Mouse (Mus musculus) liver, embryonic 16.5 days (tissue): ENCODE results near the gene Lingo2. TPM values are rescaled to one million over a fixed set of nuclear protein-coding genes. Genes with fewer than 3 reads are reported as not detected.
A peak's percentile ranks its signal among the peaks of the same experiment; 100 is the strongest.

Experiments used
- ATAC-seq: fragments of 200-750 bp; cut with Nextera tagmentation; 2 replicates; pipeline ENCODE4 v1.8.0; 2017; ENCODE audit warnings: low read depth, mild to moderate bottlenecking, moderate number of reproducible peaks, moderate library complexity
- H3K27ac ChIP-seq: fragments of 300-500 bp; sonication (generic); 2 replicates; pipeline ENCODE4 v1.5.1; 2014; ENCODE audit warnings: mild to moderate bottlenecking, low read length
- H3K27me3 ChIP-seq: fragments of 300-500 bp; sonication (generic); 2 replicates; pipeline ENCODE4 v1.6.1; 2014; ENCODE audit warnings: low read depth, low read length, mixed read lengths; ENCODE audit not compliant: control insufficient read depth, insufficient read depth
- H3K36me3 ChIP-seq: fragments of 300-500 bp; sonication (generic); 2 replicates; pipeline ENCODE4 v1.6.1; 2014; ENCODE audit warnings: mild to moderate bottlenecking; ENCODE audit not compliant: control insufficient read depth, insufficient read depth
- H3K4me1 ChIP-seq: fragments of 300-500 bp; sonication (generic); 2 replicates; pipeline ENCODE4 v1.6.1; 2014; ENCODE audit warnings: low read depth, low read length, mixed read lengths; ENCODE audit not compliant: control insufficient read depth
- H3K4me2 ChIP-seq: fragments of 300-500 bp; sonication (generic); 2 replicates; pipeline ENCODE4 v1.6.1; 2014; ENCODE audit warnings: low read depth, low read length, mixed read lengths
- H3K4me3 ChIP-seq: fragments of 300-500 bp; sonication (generic); 2 replicates; pipeline ENCODE4 v1.5.1; 2014; ENCODE audit warnings: low read depth, mild to moderate bottlenecking, low read length
- H3K9ac ChIP-seq: fragments of 300-500 bp; sonication (generic); 2 replicates; pipeline ENCODE4 v1.6.1; 2014; ENCODE audit warnings: low read depth, low read length
- H3K9me3 ChIP-seq: fragments of 300-500 bp; sonication (generic); replicated peaks from 2 replicates; pipeline ENCODE4 v1.6.1; 2016; ENCODE audit warnings: low read length; ENCODE audit not compliant: control insufficient read depth
- WGBS: fragments of 180-500 bp; shearing (Covaris S2); extraction: QIAGEN DNeasy Blood & Tissue Kit; methylation state at CpG from one replicate; pipeline ENCODE4 v1.1.7; 2014; ENCODE audit not compliant: insufficient replicate concordance; 5-methylcytosine and 5-hydroxymethylcytosine counted together
- polyA plus RNA-seq: library from polyadenylated mRNA; unstranded; fragments of >200 nt; fragmentation: Nextera tagmentation; extraction: Ambion mirVana; gene quantifications from 2 replicates; pipeline ENCODE4 v1.2.1, GENCODE M21; 2015

Gene Lingo2
- polyA plus RNA-seq, 1 experiment from 2014 or later: not detected

DNA sequence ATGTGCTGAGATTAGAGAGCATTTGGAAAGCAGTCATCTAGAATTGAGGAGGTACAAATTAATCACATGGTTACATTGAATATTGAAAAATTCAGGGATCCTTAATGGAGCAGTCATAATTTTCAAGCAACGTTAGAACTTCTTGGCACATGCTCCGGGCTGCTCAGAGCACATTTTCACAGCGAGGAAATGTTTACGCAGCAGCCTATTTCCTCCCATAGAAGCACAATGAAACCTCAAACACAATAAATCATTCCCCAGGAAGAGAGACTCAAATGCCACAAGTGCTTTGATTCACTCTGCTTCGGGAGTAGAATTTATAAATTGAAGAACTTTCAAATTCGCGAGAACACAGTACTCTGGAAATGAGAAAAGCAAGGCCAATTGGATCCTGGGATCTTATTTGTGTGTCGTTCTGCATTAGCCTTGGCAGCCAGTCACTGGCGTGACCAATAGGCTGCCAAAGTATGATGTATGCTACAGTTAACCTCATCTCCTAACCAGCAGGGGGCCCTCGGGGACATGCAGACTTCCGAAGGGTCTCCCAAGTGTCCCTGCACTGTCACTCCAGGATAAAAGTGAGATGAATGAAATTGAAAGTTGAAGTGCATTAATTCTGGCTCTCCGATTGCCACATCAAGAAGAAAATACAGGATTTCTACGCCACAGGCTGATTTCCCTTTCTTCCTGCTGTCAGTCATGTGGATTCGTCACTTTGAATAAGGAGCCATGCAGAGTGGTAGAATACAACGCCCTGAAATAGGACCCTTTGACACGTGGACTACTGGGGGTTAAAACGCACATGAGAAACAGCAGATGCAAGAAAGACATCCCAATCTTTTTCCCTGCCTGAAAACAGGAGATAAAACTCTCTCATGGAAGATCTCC is 662.5 kb downstream of the Lingo2 start:
- H3K9me3 ChIP-seq: no peaks in the 10 kb centered on the region
- no peaks in the 10 kb centered on the region for H3K36me3 ChIP-seq
- H3K4me2 ChIP-seq: peak overlapping the region; percentile 41
- H3K4me3 ChIP-seq: peak overlapping the region; percentile 8; the same call in 1 of the 2 replicates
- WGBS: 14% methylated on average over 17 of the region's 17 CpGs
- H3K27ac ChIP-seq: no peak overlapping the region
- H3K27me3 ChIP-seq: no peaks in the 10 kb centered on the region
- no peaks in the 10 kb centered on the region for H3K4me1 ChIP-seq
- peak; percentile 41; the same call in 1 of the 2 replicates for ATAC-seq
- H3K9ac ChIP-seq: no peak overlapping the region

DNA sequence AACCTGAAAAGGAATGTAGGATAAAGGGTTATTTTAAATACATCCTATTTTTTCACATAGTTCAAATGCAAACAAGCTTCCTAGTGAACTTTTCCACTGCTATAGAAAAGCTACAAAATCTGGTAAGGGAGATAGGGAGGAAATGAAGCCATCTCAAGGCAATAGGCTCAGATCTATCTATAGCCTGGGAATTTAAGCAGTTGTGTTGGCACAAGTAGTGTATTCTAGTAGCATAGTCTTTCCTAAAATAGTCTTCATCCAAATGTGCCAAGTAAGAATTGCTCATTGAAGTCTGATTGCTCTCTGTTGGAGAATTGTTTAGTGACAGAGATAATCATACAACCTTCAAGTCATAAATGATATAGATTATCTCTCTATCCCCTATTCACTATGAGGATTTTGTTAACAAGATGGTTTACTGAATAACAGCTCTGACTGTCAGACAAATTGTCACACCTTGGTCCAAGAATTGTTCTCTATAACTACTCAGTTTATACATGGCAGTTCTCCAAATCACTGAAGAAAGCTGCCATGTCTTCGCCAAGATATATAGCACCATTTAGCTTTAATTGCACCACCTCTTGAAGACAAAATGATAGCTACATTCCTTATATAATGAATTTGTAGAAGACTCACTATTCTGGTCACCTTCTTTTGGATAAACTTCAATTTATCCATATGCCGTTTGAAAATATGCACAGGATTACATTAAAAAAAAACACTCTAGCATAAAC is 688.9 kb downstream of the Lingo2 start:
- ATAC-seq: no peak
- no peak overlapping the region for H3K9ac ChIP-seq
- no peaks in the 10 kb centered on the region for H3K27me3 ChIP-seq
- H3K4me2 ChIP-seq: no peak overlapping the region
- no peak overlapping the region for H3K27ac ChIP-seq
- no peak overlapping the region for H3K4me3 ChIP-seq
- WGBS: 61% methylated on average over 2 of the region's 2 CpGs
- H3K4me1 ChIP-seq: no peaks in the 10 kb centered on the region
- no peaks in the 10 kb centered on the region for H3K36me3 ChIP-seq
- no peaks in the 10 kb centered on the region for H3K9me3 ChIP-seq

DNA sequence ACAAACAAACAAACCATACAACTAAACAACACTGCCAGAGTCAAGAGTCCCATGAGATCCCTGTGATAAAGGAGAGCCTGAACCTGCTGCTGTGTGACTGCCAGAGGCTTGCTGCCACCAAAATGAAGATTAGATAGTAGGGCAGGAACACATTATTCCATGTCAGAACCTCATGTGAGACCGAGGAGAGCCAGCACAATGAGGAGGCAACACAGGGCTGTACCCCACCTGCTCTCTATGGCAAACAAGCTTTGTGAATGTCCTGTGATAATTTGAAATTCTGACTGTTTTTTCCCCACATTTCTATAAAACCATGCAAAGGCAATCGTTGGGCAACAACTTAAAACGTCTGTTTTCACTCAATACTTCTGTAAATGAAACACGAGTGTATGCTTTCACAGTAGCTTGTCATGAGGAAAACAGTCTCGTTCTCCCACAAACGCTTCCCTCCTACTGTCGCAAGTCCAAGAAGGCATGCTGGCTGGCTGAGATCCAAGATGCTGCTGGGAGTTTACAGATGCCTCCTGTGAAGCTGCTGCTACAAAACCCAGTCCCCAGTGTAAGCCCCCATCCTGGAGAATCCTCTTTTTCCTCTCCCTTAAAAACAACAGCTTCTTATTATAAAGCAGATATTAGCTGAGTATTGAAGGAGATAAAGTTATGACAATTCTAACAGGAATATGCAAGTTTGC is 765.2 kb downstream of the Lingo2 start:
- Histone ChIP-seq H3K4me1 (no peaks in the 10 kb centered on the region), H3K9me3 (no peaks in the 10 kb centered on the region), H3K9ac (no peak overlapping the region), H3K27ac (no peak overlapping the region), H3K27me3 (no peaks in the 10 kb centered on the region), H3K4me2 (no peak overlapping the region), H3K36me3 (no peaks in the 10 kb centered on the region), H3K4me3 (no peak overlapping the region)
- WGBS: 51% methylated on average over 7 of the region's 7 CpGs
- no peak for ATAC-seq

DNA sequence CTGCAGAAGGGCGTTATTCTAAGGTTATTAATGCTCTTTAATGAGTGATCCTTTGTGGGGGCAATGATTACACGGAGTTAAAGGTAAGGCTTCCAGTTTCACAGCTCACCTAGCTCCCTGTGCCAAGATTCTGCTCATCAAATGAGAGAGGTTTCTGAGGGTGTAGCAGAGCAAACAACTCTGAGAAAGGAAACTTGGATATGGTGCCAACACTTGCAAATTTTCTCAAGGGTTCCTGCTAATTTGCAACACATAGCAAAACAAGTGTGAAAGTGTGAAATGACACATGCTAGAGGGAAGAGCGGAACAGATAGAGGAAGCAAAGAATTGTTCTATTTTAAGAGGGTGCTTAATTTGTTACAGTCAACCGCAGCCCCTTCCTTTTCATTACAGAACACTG is 767.9 kb downstream of the Lingo2 start:
- H3K9ac ChIP-seq: no peak overlapping the region
- no peak for ATAC-seq
- H3K36me3 ChIP-seq: no peaks in the 10 kb centered on the region
- no peak overlapping the region for H3K4me2 ChIP-seq
- H3K27me3 ChIP-seq: no peaks in the 10 kb centered on the region
- no peak overlapping the region for H3K27ac ChIP-seq
- 38% methylated on average over 4 of the region's 4 CpGs for WGBS
- H3K9me3 ChIP-seq: no peaks in the 10 kb centered on the region
- no peaks in the 10 kb centered on the region for H3K4me1 ChIP-seq
- no peak overlapping the region for H3K4me3 ChIP-seq

DNA sequence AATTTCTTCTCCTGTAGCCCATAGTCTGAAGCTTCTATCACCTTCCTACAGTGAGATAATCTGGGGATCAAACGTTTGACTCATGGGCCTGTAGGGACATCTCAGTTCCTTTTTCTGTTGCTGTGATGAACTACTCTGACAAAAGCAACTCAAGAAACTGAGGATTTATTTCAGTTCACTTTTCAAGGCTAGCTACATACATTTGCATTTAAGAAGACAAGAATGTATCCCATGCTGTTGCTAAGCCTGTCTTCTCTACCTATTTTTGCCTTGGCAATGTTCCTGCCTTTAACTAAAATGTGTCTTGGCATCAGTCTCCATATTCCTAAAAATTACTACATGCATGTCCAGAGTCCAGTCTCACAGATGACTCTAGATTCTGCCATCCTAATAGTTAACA is 781.4 kb downstream of the Lingo2 start:
- no peak overlapping the region for H3K9ac ChIP-seq
- H3K4me1 ChIP-seq: no peaks in the 10 kb centered on the region
- H3K36me3 ChIP-seq: no peaks in the 10 kb centered on the region
- WGBS: 26% methylated on average over 1 of the region's 1 CpGs
- no peak for ATAC-seq
- H3K9me3 ChIP-seq: no peaks in the 10 kb centered on the region
- no peak overlapping the region for H3K27ac ChIP-seq
- no peaks in the 10 kb centered on the region for H3K27me3 ChIP-seq
- no peak overlapping the region for H3K4me3 ChIP-seq
- no peak overlapping the region for H3K4me2 ChIP-seq

DNA sequence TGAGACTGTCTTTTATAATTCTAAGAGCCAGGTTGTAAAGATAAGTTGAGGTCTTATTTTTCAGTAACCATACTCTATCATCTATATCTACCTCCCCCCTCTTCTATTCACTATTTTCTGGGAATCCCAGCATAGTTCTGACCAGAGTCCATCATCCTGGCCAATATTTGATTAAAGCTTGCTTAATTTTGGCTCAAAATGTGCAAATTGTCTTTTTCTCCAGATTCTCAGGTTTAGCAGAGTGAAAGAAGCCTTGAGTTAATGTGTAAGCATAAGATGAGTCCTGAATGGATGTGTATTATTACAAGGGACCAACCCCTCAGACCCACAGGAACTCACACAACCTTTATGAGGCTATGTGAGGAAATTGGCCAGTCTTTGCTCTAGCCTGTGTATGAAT is 820.2 kb downstream of the Lingo2 start:
- Histone ChIP-seq H3K4me1 (no peaks in the 10 kb centered on the region), H3K4me3 (no peak overlapping the region), H3K27me3 (no peaks in the 10 kb centered on the region), H3K9me3 (no peaks in the 10 kb centered on the region), H3K36me3 (no peaks in the 10 kb centered on the region), H3K4me2 (no peak overlapping the region), H3K27ac (no peak overlapping the region), H3K9ac (no peak overlapping the region)
- no peak for ATAC-seq

DNA sequence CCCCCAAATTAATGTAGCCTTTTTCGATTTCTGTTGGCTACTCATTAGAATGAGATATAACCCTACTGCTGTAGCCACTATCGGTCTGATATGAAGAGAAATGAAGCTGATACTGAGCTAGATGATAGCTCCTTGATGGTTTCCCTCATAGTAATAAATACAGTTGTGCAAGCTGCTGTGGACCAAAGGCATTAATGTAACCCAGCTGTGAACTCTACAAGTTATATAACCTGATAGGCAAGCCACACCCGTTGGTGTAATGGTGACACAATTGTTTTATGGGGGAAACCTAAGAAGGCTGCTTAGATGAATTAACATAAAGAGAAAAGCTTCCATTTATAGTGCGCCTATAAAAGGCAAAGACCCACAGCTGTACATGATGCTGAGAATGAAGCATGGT is 856.1 kb downstream of the Lingo2 start:
- Histone ChIP-seq H3K4me1 (no peaks in the 10 kb centered on the region), H3K4me2 (no peak overlapping the region), H3K9me3 (no peaks in the 10 kb centered on the region), H3K27me3 (no peaks in the 10 kb centered on the region), H3K4me3 (no peak overlapping the region), H3K9ac (no peak overlapping the region), H3K36me3 (no peaks in the 10 kb centered on the region), H3K27ac (no peak overlapping the region)
- WGBS: 40% methylated on average over 4 of the region's 4 CpGs
- no peak for ATAC-seq

DNA sequence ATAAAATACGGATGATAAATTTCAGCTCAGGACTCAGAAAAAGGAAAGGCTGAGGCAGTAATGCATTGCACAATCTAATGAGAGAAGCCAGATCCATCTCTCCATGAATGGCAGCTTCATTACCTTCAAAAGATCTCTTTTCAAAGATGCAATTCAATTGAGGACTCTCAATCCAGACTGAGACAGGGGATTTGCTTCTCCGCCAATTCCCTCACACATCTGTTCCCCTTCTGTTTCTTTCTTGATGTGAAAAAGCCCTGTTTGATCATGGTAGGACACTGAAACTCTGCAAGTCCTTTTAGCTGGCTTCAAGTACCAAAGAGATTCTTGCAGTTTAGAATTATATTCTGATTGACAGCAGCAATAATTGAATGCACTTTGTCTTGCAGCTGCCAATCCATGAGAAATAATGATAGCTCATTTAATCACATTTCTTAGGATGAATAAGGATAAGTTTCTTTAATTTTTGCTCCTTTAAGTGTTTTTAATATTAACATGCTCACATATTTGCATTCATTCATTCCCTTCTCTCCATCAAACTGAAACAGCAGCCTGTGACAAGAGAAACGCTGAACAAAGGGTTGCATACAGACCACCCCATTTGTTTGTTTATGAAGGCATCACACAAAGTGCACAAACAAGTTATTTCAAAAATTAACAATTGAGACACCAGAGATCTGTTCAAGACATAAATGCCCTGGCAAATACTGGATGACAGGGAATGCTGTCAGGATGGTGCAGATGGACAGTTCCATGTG is 870.3 kb downstream of the Lingo2 start:
- ATAC-seq: no peak
- Histone ChIP-seq H3K4me3 (no peak overlapping the region), H3K27me3 (no peaks in the 10 kb centered on the region), H3K4me2 (no peak overlapping the region), H3K9ac (no peak overlapping the region), H3K4me1 (no peaks in the 10 kb centered on the region), H3K27ac (no peak overlapping the region), H3K36me3 (no peaks in the 10 kb centered on the region), H3K9me3 (no peaks in the 10 kb centered on the region)
- WGBS: 58% methylated on average over 3 of the region's 3 CpGs
